Mouse (Mus musculus) lung, embryonic 14.5 days (tissue): ENCODE data around the gene Grhl3. TPM values are rescaled to one million over a fixed set of nuclear protein-coding genes. Genes with fewer than 3 reads are reported as not detected.

Source experiments
- ATAC-seq: fragments of 200-750 bp; cut with Nextera tagmentation; 2 replicates; pipeline ENCODE4 v1.8.0; 2017; ENCODE audit warnings: mild to moderate bottlenecking, moderate TSS enrichment, moderate library complexity; ENCODE audit not compliant: insufficient read depth
- DNase-seq: peaks from one replicate; pipeline ENCODE4 v3.0.0-alpha.2; 2015
- H3K27ac ChIP-seq: fragments of 300-500 bp; sonication (generic); 2 replicates; pipeline ENCODE4 v1.5.1; 2014; ENCODE audit warnings: low read depth, mild to moderate bottlenecking, moderate library complexity
- H3K27me3 ChIP-seq: fragments of 300-500 bp; sonication (generic); 2 replicates; pipeline ENCODE4 v1.6.1; 2014; ENCODE audit warnings: low read length, control low read depth; ENCODE audit not compliant: insufficient read depth
- H3K36me3 ChIP-seq: fragments of 300-500 bp; sonication (generic); 2 replicates; pipeline ENCODE4 v1.6.1; 2014; ENCODE audit warnings: control low read depth; ENCODE audit not compliant: insufficient read depth
- H3K4me1 ChIP-seq: fragments of 300-500 bp; sonication (generic); 2 replicates; pipeline ENCODE4 v1.6.1; 2014; ENCODE audit warnings: antibody characterized with exemption, control low read depth; ENCODE audit not compliant: insufficient read depth
- H3K4me2 ChIP-seq: fragments of 300-500 bp; sonication (generic); 2 replicates; pipeline ENCODE4 v1.6.1; 2014; ENCODE audit warnings: mild to moderate bottlenecking
- H3K4me3 ChIP-seq: fragments of 300-500 bp; sonication (generic); 2 replicates; pipeline ENCODE4 v1.5.1; 2014; ENCODE audit warnings: low read depth, low read length
- H3K9ac ChIP-seq: fragments of 300-500 bp; sonication (generic); 2 replicates; pipeline ENCODE4 v1.6.1; 2014
- H3K9me3 ChIP-seq: fragments of 300-500 bp; sonication (generic); 2 replicates; pipeline ENCODE4 v1.6.1; 2016; ENCODE audit warnings: low read depth, low read length, control low read depth
- CTCF ChIP-seq: IDR thresholded peaks from 2 replicates; pipeline ENCODE4 v1.5.1; 2016; ENCODE audit warnings: antibody characterized with exemption, low read depth
- WGBS: fragments of 180-500 bp; shearing (Covaris S2); extraction: QIAGEN DNeasy Blood & Tissue Kit; methylation state at CpG from one replicate; pipeline ENCODE4 v1.1.7; 2014; 5-methylcytosine and 5-hydroxymethylcytosine counted together
- polyA plus RNA-seq: library from polyadenylated mRNA; unstranded; fragments of >200 nt; fragmentation: Nextera tagmentation; extraction: Ambion mirVana; gene quantifications from 2 replicates; pipeline ENCODE4 v1.2.1, GENCODE M21; 2014

Grhl3 gene
- polyA plus RNA-seq, 1 experiment from 2014 or later, result 2.5 TPM

DNA sequence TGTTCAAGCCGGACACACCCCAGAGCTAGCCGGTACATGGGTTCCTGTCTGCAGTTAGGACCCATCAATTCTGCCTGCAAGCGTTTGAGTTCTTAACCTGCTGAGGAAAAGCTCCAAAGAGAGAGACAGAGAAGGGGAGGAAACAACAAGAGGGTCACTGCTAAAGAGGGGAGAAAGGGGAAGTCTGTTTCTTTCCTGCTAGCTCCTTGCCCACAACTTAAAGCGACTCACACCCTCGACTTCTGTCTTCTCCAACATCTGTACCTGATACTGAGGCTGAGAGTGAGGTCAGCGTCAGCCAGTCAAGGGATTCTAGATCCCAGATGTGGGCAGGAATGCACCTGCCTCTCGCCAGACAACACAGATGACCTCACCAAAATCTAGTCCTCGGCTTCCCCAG is 1.2 kb downstream of the Grhl3 start:
- WGBS, result 24% methylated on average over 8 of the region's 8 CpGs
- H3K9me3 ChIP-seq, result no peaks in the 10 kb centered on the region
- H3K27ac ChIP-seq, result no peak overlapping the region
- no peak overlapping the region for H3K9ac ChIP-seq
- ATAC-seq (no peak), DNase-seq (no peak)
- no peak overlapping the region for H3K4me3 ChIP-seq
- H3K27me3 ChIP-seq, result peaks cover 54% of the 10 kb centered on the region
- TF ChIP-seq CTCF, result no peak
- H3K36me3 ChIP-seq, result no peaks in the 10 kb centered on the region
- peak overlapping the region; percentile 57 for H3K4me2 ChIP-seq
- peaks cover 12% of the 10 kb centered on the region for H3K4me1 ChIP-seq

DNA sequence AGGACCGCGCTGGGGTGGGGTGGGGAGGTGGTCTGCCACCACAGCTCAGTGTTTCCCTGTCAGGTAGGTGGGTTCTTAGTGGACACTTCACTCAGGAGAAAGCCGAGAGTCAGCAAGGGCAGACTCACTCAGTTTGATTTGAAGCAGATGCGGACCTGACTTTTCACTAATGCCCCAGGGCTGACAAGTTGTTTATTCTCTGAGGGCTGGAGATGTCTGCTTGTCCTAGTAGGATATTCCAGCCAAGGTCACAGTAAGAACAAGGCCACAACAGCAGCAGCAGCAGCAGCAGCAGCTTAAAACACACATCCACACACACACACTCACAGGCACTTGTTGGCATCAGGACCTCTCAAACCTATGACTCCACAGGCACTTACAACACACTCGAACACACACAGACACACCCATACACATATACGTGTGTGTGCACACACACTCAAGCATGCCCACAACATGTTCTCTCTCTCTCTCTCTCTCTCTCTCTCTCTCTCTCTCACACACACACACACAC is 2.3 kb downstream of the Grhl3 start:
- DNase-seq (no peak), ATAC-seq (no peak)
- Histone ChIP-seq H3K9ac (no peak overlapping the region), H3K27me3 (peaks cover 54% of the 10 kb centered on the region), H3K27ac (peak overlapping the region; percentile 36; the same call in 1 of the 2 replicates), H3K9me3 (no peaks in the 10 kb centered on the region), H3K4me1 (peaks cover 12% of the 10 kb centered on the region), H3K36me3 (no peaks in the 10 kb centered on the region), H3K4me3 (0 out of 2 replicates have a peak overlapping the region, but pooled peaks have one; percentile 31), H3K4me2 (peak overlapping the region; percentile 20; the same call in 1 of the 2 replicates)
- no peak for TF ChIP-seq CTCF
- WGBS, result 29% methylated on average over 6 of the region's 6 CpGs

DNA sequence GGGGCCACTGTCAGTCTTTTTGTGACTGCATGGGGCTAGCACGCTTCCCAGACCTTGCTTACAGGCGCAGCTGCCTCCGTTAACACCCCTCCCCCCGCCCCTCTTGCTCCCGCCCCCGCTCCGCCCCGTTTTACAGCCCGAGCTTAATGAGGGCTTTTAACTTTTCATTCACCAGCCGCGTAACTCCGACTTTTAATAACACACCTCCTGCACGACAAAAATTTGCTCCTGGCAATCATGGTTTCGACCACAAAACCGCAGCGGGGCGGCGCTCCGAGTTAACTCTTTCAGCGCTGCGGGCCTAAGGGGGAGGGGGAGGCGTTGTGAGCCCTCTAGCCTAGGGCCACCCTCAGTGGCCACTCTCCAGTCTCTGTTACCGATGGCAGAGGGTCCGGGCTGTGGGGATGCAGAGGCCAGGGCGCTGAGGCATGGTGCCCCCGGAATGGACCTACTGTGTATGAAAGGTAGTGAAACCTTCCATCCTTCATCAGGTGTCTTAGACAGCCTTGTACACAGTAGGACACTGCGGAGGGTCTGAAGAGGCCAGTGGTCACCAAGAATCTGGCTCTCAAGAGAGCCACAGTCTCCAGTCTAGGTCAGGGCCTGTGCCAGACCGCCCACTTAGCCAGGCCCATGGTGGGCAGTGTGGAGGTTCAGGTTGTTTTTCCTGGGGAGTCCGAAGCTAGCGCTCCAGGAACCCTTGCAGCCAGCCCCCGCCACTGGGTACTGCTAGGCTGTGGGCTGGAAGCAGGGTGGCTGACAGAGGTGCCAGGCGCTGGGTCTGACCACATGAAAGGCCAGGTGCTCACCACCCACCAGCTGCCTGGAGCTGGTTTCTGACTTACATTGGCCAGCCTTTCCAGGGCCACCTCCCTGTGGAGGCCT is 3.0 kb downstream of the Grhl3 start:
- Histone ChIP-seq H3K36me3 (no peaks in the 10 kb centered on the region), H3K27me3 (peaks cover 54% of the 10 kb centered on the region), H3K9ac (peak overlapping the region; percentile 30), H3K4me3 (peak overlapping the region; percentile 31), H3K4me1 (peaks cover 18% of the 10 kb centered on the region), H3K9me3 (no peaks in the 10 kb centered on the region), H3K27ac (peak overlapping the region; percentile 36; the same call in 1 of the 2 replicates), H3K4me2 (peak overlapping the region; percentile 59)
- WGBS, result 11% methylated on average over 32 of the region's 32 CpGs
- peak; percentile 69 for DNase-seq
- ATAC-seq, result peak; percentile 32; the same call in 1 of the 2 replicates
- TF ChIP-seq CTCF, result no peak

DNA sequence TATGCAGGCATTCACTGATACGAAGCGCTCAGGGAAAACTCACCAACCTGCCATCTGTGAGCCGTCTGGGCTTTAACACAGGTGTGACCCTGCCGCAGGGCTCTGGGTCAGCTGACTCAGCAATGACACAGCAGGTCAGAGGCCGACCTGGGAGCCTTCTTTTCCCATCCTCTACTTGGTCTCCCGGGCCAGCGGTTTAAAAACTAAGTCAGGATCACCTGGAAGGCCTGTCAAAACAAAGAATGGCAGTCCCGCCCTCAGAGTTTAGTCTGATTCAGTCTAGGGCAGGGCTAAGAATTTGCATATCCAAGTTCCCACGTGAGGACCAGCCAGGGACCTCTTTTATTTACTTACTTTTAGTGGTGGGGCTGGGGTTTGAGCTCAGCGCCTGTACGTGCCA is 4.2 kb downstream of the Grhl3 start:
- H3K9ac ChIP-seq, result no peak overlapping the region
- no peak for TF ChIP-seq CTCF
- H3K27me3 ChIP-seq, result peaks cover 51% of the 10 kb centered on the region
- H3K4me1 ChIP-seq, result peaks cover 24% of the 10 kb centered on the region
- H3K4me3 ChIP-seq, result no peak overlapping the region
- WGBS, result 3% methylated on average over 11 of the region's 11 CpGs
- H3K36me3 ChIP-seq, result no peaks in the 10 kb centered on the region
- H3K27ac ChIP-seq, result no peak overlapping the region
- peak overlapping the region; percentile 59 for H3K4me2 ChIP-seq
- no peak for ATAC-seq
- H3K9me3 ChIP-seq, result no peaks in the 10 kb centered on the region
- DNase-seq, result no peak

DNA sequence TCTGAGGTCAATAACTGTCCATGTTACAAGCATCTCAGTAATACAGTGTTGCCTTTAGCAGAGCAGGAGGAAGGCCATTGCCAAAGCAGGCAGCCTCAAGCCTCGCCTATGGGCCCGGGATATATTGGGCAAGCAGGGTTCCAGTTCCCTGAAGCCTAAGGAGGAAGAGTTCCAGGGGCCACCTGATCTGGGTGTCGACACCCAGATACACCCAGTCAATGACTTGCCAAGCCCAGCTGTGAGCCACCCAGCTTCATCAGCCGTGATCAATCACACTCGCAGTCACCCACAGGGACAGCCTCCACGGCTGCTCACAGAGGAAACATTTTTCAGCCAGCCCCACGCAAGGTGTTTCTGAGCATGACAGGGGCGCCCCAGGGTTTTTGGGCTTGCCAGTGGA is 5.9 kb downstream of the Grhl3 start:
- Histone ChIP-seq H3K9me3 (no peaks in the 10 kb centered on the region), H3K27me3 (peaks cover 34% of the 10 kb centered on the region), H3K9ac (no peak overlapping the region), H3K36me3 (no peaks in the 10 kb centered on the region), H3K4me1 (peaks cover 24% of the 10 kb centered on the region), H3K27ac (no peak overlapping the region), H3K4me3 (no peak overlapping the region), H3K4me2 (no peak overlapping the region)
- ATAC-seq (no peak), DNase-seq (no peak)
- 40% methylated on average over 8 of the region's 8 CpGs for WGBS
- no peak for TF ChIP-seq CTCF

DNA sequence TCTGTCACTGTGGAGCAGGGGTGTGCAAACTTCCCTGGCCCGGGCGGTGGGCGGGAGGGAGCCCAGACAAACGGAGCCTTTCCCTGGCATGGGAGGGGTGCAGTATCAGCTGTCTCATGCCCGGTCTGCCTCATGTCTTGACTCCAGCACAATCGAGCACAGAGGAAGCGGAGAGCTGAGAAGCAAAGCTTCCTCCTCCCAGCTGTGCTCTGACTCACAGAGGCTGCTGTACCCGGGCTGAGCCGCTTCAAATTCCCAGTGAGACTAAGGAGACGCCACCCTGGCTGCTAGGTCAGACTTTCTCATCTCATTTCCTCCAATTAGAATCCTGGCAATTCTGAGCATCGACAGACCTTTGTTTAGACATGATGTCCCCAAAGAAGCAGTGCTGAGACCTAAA is 6.4 kb downstream of the Grhl3 start:
- H3K27ac ChIP-seq, result no peak overlapping the region
- TF ChIP-seq CTCF, result no peak

GRCm38 (mm10) chr4:135565400-135565799 is 8.0 kb downstream of the Grhl3 start:
- ATAC-seq, result peak; percentile 33; the same call in 1 of the 2 replicates
- H3K36me3 ChIP-seq, result no peaks in the 10 kb centered on the region
- H3K4me2 ChIP-seq, result no peak overlapping the region
- no peak overlapping the region for H3K4me3 ChIP-seq
- DNase-seq, result peak; percentile 79
- no peaks in the 10 kb centered on the region for H3K9me3 ChIP-seq
- peaks cover 19% of the 10 kb centered on the region for H3K4me1 ChIP-seq
- no peak overlapping the region for H3K9ac ChIP-seq
- 0 out of 2 replicates have a peak overlapping the region, but pooled peaks have one; percentile 15 for H3K27ac ChIP-seq
- TF ChIP-seq CTCF, result no peak
- H3K27me3 ChIP-seq, result peaks cover 14% of the 10 kb centered on the region
- WGBS, result 22% methylated on average over 9 of the region's 9 CpGs

More for the DNA sequence above, 6.4 kb downstream of the Grhl3 start:
- no peaks in the 10 kb centered on the region for H3K36me3 ChIP-seq
- H3K4me1 ChIP-seq, result peaks cover 24% of the 10 kb centered on the region
- WGBS, result 37% methylated on average over 11 of the region's 11 CpGs
- no peak for DNase-seq
- H3K4me3 ChIP-seq, result no peak overlapping the region
- no peak overlapping the region for H3K9ac ChIP-seq
- no peak overlapping the region for H3K4me2 ChIP-seq
- ATAC-seq, result no peak
- H3K27me3 ChIP-seq, result peaks cover 30% of the 10 kb centered on the region
- no peaks in the 10 kb centered on the region for H3K9me3 ChIP-seq
